Mouse (Mus musculus) 416B (cell line): ENCODE measurements around the gene Tiam2.

Experiments used
- DNase-seq: peaks from one replicate; pipeline ENCODE4 v3.0.0; 2011; ENCODE audit warnings: low read depth

The Tiam2 gene

GRCm38 (mm10) chr17:3498580-3498979 is 172.2 kb downstream of the Tiam2 start:
- no peak for DNase-seq

- DNase-seq, result no peak
Measured at GRCm38 (mm10) chr17:3499468-3499867, 173.1 kb downstream of the Tiam2 start.

GRCm38 (mm10) chr17:3500076-3500475 is 173.7 kb downstream of the Tiam2 start:
- DNase-seq, result no peak

- peak; percentile 53 for DNase-seq
Measured at GRCm38 (mm10) chr17:3500936-3501335, 174.6 kb downstream of the Tiam2 start.

GRCm38 (mm10) chr17:3505711-3506110 is 179.3 kb downstream of the Tiam2 start:
- DNase-seq, result no peak

GRCm38 (mm10) chr17:3506508-3506907 is 180.1 kb downstream of the Tiam2 start:
- DNase-seq, result no peak

GRCm38 (mm10) chr17:3509841-3510240 is 183.5 kb downstream of the Tiam2 start:
- DNase-seq, result peak; percentile 78

- DNase-seq, result no peak
Measured at GRCm38 (mm10) chr17:3514316-3514715, 187.9 kb downstream of the Tiam2 start.

- DNase-seq, result no peak
Measured at GRCm38 (mm10) chr17:3515851-3516250, 189.5 kb downstream of the Tiam2 start.

GRCm38 (mm10) chr17:3516406-3516805 is 190.0 kb downstream of the Tiam2 start:
- no peak for DNase-seq

GRCm38 (mm10) chr17:3520344-3520743 is 194.0 kb downstream of the Tiam2 start:
- no peak for DNase-seq

- DNase-seq, result no peak
Measured at GRCm38 (mm10) chr17:3527841-3528471, 201.6 kb downstream of the Tiam2 start.

- no peak for DNase-seq
Measured at GRCm38 (mm10) chr17:3529523-3529922, 203.2 kb downstream of the Tiam2 start.

GRCm38 (mm10) chr17:3530549-3530948 is 204.2 kb downstream of the Tiam2 start:
- DNase-seq, result no peak

- no peak for DNase-seq
Measured at GRCm38 (mm10) chr17:3531641-3532040, 205.3 kb downstream of the Tiam2 start.

- no peak for DNase-seq
Measured at GRCm38 (mm10) chr17:3532254-3532653, 205.9 kb downstream of the Tiam2 start, which contains the start of gene Cldn20. Gene Cldn20 (plus strand): TSS chr17:3532554.

GRCm38 (mm10) chr17:3533425-3533824 is 207.1 kb downstream of the Tiam2 start:
- DNase-seq, result peak; percentile 33

GRCm38 (mm10) chr17:3540304-3540703 is 213.9 kb downstream of the Tiam2 start:
- peak; percentile 16 for DNase-seq

GRCm38 (mm10) chr17:3541033-3541432 is 214.7 kb downstream of the Tiam2 start:
- DNase-seq, result no peak

- no peak for DNase-seq
Measured at GRCm38 (mm10) chr17:3547725-3548124, 221.4 kb downstream of the Tiam2 start.

- DNase-seq, result peak; percentile 10
Measured at GRCm38 (mm10) chr17:3556251-3556650, 229.9 kb downstream of the Tiam2 start.

GRCm38 (mm10) chr17:3557331-3558311 is 231.2 kb downstream of the Tiam2 start, which contains the start of gene Tfb1m:
Gene Tfb1m (minus strand): TSS chr17:3557781.
- peak; percentile 100 for DNase-seq

- DNase-seq, result peak; percentile 59
Measured at GRCm38 (mm10) chr17:3558356-3558870, 232.0 kb downstream of the Tiam2 start.
